Mouse (Mus musculus) ES-E14 (cell line): ENCODE results near the gene Isl1.

Source experiments
- HCFC1 ChIP-seq: IDR thresholded peaks from 2 replicates; pipeline ENCODE4 v1.6.1; 2012; ENCODE audit warnings: low read length, inconsistent platforms, borderline replicate concordance; ENCODE audit not compliant: insufficient read depth
- ZC3H11A ChIP-seq: IDR thresholded peaks from 2 replicates; pipeline ENCODE4 v1.6.1; 2012; ENCODE audit warnings: low read depth, mild to moderate bottlenecking, inconsistent platforms, low read length, borderline replicate concordance

DNA sequence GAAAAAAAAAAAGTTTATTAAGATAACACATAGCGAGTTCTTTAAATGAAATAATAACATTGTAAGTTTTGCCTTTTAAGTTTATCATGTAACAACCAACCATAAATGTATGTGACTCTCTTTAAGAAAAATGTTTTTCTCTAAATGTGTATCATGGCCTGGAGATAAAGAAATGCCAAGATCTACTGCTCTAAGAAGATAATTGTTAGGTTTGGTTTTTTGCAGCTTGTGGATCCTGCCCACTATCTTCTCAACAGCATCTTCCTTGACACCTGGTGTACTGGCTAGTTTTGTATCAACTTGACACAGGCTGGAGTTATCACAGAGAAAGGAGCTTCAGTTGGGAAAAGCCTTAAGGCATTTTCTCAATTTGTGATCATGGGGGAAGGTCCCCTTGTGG is 19.8 kb downstream of the Isl1 start:
- TF ChIP-seq HCFC1: no peak
- no peak for TF ChIP-seq ZC3H11A
